Mouse (Mus musculus): ENCODE results near the gene Vmn2r16.

- TF ChIP-seq TAL1 (IDR thresholded peaks at IDR 0.05; ENCODE audit: low read length) (no peak), GATA1 (IDR thresholded peaks at IDR 0.05; ENCODE audit: low read length) (no peak)
Measured at GRCm38 (mm10) chr5:109329862-109330261, at the start of gene Vmn2r16.

Measured in erythroblast, embryonic 14.5 days (primary cell).